Mouse (Mus musculus) c-Kit-negative CD71-positive TER-119-positive erythroid progenitor cells, embryonic 14.5 days (primary cell): ENCODE measurements at regions not wholly inside any gene's neighbourhood (a gene's known extent, or its start where the extent isn't known, plus 50 kb on each side); places are given as distances from the start of the nearest gene placed in this dataset.

Source experiments
- DNase-seq: peaks from one replicate; pipeline ENCODE4 v3.0.0-alpha.2; 2013; ENCODE audit warnings: low read depth, low spot score

DNA sequence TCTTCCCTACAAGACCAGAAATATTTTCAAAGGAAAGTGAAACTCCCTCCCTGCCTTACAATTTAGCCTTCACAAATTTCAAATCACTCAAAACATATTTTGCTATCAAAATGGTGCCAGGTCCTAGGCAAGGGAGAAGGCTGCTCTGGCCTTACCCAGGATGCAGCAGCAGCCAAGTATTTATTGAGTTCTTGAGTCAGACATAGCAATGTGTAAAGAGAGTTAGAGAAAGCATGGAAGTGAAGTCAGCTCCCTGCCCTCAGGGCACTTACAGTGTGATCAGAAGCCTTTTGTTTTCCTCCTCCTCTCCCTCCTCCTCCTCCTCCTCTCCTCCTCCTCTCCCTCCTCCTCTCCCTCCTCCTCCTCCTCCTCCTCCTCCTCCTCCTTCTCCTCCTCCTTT is 194.6 kb upstream of the Sox9 start:
- DNase-seq, result no peak

DNA sequence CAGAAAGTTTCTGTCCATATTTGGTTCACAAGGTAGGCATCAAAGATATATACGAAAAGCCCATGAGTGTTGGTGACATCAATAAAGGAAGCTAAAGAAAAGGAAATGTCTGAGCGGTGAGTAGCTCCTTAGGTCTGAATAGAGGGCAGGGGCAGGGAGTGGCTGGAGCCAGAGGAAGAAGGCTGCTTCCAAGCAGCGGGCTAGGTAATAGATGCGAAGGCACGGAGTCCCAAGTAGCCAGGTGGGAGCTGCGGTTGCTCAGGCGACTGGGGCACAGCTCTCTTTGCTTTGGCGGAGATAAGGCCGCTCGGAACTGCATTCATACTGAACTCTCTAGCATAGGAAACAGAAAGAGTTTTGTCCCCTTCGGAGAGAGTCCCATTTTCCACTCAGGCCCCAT is 193.9 kb upstream of the Sox9 start:
- no peak for DNase-seq

DNA sequence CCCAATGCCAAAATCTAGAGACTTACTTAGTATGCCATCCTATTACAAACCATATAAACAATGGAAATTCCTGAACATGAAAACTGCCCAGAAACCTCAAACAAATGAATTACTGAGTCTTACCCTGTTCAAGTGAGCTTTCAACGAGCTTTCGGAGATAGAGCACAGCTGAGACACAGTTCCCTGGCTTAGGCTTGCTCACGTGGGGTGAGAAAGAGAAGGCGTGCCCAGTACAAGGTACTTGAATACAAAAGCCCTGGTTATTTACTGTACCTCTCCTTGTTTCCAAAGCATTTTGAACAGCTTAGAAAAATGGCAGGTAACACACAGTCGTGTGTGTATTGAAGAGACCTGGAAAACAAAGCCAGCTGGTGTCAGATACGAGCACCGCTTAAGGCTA is 191.8 kb upstream of the Sox9 start:
- DNase-seq, result no peak

DNA sequence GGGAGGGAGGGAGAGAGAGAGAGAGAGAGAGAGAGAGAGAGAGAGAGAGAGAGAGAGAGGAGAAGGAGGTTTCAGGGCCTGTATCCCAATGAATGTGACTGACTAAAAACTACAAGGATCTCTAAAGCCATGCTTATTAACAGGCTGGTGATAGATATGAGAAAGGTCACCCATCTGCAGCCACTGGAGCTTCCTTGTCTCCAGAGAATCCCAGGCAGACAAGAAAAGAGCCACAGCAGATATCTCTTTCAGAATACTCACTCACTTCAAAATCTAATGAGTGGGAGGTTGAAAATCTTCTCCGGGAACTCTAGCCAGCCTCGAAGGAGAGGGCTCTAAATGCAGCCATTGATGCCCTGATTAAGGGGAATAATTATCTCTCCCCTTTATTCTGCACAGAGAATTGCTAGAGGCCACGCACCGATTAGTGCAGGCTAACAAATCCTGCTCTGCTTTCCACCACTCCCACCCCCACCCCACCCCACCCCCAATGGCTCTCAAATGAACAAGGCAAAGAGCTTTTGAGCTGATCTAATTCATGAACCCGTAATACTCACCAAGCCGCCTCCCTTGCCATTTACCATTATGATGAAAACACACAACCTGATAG is 189.5 kb upstream of the Sox9 start:
- no peak for DNase-seq

DNA sequence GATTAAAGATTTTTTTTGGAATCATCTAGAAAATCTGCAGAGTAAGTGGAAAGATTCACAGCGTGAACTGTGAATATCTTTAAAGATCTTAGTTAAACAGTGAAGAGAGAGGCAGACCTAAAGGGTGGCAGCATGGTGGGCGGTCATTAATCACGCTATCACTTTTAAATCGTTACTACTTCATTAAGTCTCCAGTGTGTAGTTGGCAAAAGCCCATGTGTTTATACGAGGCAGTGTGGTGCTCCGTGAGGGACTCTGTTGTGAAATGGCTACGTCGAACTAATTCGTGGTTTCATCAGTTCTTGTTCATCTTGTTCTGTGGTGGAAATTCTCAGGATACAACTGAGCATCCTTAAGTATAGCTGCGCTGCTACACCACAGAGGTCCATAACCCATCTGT is 188.2 kb upstream of the Sox9 start:
- no peak for DNase-seq

DNA sequence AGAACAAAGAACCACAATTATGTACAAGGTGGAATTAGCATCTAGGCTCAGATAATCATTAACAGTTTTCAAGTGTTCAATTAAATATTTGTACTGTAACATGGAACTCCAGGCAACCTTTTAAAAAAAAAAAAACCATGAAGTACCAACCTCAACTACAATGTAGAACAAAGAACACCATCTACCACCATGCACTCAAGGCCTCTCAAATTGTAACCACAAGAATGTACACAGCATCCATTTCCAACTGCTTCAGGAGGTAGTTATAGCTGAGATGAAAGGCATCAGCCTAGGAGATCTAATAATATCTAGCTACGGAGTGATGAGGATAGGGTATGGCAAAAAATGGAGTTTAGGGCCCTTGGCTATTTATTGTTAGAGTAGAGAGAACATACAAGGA is 174.7 kb upstream of the Sox9 start:
- DNase-seq, result no peak

DNA sequence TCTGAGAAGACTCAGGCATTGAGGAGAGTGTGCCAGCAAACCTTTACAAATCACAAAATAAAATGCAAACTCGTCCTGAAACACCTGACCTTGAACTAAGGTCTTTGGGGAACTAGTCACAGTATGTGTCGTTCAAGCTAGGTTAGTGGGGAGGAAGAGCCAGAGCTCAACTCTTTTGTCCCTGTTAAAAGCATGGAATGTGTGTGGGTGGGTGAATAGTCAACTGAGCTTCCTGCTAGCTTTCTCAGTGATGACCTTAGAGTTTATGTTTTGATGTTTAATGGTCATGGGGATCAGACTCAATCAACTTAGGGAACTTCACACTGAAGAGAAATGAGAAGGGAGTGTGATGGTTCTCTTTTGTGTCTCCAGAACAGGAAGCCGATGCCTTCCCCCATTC is 172.7 kb upstream of the Sox9 start:
- DNase-seq, result no peak

DNA sequence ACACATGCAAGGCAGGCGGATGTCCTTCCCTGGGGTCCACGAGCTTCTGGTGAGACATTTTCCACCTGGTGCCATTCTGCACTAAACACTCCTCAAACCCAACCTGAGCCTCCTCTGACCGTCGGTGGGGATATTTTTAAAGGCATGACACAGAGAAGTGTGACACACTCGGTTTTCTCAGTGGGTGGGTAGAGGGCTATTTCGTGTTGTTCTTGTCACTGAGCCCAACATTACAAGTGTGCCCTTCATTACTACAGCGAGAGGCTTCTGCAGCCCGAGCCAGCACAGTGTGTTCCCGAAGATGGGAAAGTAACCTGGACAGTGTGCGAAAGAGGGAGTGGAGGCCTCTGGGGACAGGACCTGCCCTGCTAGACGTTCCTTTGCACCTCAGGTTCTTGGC is 171.0 kb upstream of the Sox9 start:
- no peak for DNase-seq

DNA sequence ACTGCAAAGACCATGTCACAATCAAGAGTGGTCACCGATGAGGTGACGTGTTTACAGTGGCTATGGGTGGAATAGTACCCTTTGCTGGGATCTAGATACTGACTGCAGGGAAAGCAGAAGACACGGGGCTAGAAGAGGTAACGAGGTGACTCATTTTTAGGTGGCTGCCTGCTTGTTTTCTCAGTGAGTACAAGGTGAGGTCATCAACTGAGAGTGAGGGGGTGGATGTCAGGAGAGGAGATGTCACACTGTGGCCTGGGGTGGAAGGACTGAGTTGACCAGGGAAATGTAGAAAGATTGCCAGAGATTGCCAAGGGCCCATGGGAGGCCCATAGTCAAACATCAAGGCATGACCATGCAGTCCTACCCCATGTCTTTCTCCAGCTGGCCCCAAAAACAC is 166.4 kb upstream of the Sox9 start:
- DNase-seq, result no peak

DNA sequence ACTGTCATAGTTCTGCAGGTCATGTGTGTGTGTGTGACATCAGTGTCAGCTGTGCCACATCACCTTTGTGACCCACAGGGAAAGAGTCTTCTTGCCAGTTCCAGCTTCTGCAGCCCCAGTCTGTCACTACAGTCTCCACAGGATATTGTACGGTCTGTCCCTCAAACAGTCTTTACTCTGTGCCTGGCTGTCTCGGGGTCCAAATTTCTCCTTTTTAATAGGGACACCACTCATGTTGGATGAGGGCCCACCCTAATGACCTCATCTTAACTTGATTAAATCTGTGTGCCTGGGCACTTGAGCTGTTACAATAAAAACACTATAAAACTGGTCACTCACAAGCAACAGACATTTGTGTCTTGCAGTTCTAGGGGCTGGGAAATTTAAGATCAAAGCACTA is 165.1 kb upstream of the Sox9 start:
- DNase-seq, result no peak

DNA sequence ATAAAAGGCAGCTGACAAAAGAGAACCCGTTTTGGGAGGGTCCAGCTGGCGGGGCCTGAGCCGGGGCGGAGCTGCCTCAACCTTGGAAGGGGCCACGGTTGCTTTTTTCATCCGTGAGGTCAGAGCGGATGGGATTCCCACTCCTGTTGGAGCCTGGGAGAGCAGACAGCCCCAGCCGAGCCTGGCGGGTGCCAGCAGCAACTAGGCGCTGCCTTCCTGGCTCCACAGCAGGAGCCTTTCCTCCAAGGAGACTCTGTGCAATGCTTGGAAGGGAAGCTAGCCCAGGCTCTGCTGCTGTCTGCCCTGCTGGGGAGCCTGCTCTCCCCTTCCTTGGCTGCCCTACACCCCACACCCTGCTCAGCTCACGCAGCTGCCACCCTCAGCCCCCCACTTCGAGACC is 161.1 kb upstream of the Sox9 start:
- no peak for DNase-seq

DNA sequence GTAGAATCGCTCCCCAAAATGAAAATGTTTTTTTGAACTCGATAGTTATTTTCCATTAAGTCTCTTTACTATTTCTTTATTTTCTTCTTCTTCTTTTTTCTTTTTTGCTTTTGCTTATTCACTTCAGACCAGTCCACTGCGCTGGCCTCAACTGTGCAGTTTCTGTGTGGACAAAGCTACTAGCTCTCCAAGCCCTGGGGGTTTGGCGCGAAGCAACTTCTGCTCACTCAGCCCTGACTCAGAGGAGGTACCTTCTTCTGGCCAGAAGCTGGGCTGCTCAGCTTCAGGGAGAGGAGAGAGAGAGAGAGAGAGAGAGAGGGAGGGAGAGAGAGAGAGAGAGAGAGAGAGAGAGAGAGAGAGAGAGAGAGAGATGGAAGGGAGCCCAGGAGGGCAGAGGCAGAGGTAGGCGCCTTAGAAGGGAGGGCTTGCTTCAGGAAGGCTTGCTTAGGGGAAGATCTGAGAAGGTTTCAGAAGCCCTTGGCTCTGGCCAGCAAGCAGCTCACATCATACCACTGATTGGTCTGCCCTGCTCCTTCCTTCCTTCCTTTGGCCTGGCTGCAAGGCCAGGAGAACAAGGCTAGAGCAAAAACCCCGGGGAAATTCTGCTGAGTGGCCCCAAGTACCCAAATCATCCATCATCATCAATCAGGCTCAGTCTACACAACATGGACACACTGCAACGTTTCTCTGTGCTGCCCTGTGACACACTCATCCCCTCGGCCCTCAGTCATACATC is 160.5 kb upstream of the Sox9 start:
- DNase-seq, result no peak

DNA sequence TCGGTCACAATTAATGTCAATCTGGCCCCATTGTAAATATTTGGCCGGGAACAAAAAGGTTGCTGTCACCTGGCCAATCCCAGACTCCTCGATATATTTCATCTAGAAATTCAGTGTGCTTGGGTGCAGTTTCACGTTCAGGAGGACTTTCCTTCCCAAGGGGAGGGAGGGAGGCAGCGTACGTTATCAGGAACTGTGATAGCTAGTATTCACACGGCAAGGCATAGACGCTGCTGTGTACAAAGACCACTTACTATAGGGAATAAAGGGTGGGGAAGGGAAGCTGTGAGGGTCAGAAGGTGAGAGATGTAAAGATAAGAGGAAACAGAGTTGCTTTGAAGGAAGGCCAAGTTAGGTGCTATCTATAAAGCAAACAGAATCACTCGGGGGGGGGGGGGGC is 132.7 kb upstream of the Sox9 start:
- no peak for DNase-seq

DNA sequence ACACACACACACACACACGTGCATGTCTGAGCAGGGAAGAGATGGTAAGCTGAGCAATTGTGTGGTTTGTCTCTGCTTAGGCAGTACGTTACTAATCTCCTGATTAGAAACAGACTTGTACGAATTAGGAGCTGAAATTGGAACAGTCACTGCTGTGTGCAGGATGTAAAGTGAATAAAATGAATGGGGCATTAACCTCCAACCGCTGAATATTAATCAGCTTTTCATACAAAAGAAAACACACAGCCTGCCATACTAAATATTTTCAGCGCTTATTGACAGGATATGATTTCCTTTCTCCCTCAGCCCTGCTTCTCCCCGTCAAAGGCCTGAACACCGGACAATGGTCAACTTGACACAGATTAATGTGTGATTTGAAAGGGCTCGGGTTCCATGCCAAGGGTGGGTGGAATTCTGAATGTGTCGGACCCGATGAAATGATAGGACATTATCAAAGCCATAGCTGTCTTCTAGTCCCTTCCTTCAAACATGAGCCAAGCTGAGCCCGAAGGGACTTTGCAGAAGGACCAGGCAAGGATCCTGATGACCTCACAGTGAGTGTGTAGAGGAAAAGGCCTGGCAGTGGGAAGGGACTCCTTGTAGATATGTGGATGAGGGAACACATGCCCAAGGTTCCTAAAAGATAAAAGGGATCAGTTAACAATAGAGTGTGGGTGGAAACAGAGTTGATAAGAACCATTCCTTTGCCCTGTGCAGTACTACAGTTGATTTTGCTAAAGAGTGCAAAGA is 124.4 kb upstream of the Sox9 start:
- no peak for DNase-seq

DNA sequence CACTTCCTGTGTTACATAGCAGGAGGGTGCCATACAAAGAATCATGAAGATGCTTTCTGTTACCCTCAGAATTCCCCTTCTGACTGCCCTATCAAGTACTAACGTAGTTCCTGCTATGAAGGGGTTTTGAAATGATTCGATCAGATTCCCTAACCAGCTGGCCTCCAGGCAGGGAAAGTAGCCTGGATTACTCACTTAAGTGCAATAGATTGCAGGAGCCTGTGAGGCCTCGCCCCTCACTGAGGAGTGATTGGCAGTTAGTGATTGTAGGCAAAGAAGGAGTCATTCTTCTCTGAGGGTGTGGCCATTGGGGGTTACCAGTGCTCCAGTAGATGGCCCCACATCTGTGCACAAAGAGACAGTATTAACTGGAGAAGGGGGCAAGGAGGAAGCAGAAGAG is 122.1 kb upstream of the Sox9 start:
- no peak for DNase-seq

DNA sequence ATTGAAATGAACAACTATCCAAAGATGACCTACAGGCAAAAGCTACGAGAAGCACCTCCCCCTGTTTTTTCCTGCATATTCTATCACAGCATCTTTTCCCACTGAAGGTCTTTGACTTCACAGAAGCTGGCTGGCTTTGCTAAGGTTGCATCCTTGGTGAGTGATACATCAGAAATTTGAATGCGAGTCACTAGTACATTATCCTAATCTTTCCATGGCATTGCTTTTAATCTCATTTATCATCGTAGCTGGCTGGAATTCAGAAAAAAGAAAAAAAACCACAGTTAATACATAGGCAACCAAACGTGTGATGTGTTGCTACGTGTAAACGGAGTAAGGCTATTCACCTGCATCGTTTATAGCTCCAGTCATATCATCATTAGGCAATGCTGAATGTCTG is 120.6 kb upstream of the Sox9 start:
- no peak for DNase-seq

DNA sequence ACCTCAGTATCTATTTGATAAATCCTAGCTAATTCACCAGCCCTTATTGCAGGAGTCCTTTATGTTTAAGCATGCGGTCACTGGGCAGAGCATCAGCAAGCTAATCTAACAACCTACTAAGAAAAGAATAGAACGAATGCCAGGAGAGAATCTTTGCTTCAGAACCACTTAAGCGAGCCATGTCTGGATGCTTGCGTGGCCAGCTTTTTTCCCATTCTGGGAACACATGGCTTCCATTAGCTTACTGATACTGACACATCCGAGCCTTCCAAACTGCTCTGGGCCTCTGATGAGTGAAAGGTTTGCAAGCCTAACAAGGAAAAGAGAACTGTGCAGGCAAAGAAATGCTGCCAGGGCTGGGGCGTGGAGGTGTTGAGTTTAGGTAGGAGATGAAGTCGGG is 114.7 kb upstream of the Sox9 start:
- no peak for DNase-seq

DNA sequence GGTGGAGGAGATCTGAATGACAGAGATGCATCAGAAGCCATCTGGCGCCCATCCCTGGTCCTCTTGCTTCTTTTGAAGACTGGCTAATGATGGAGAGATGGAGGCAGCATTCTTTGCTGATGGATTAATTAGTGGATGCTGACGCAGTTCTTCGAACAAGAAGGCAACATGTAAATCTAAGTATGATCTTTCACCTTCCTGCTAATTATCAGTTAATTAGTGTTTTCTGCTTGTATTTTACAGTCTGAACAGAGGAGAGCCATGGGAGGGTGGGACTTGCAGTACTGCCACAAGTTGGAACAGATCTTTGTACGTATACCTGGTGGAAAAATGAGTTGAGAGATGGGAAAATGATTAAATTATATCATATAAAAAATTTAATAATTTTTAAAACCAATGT is 109.9 kb upstream of the Sox9 start:
- DNase-seq, result no peak

DNA sequence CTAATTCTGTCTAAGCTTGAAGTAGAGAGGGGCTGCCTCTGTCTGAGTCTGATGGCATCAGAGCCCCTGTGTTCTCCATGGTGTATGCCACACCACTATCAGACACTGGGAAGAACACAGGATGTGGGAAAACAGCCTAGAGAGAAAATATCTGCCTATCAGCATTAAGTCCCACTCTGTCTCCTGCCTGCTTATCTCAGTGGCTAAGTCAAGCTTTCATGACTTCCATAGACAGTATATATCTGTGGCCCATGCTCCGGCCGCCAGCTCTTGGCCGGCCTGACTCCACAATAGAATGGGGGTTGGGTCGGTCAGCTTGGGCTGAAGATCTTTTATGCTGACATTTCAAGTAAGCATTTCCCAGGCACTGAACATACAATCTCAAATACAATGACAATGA is 92.0 kb upstream of the Sox9 start:
- no peak for DNase-seq

DNA sequence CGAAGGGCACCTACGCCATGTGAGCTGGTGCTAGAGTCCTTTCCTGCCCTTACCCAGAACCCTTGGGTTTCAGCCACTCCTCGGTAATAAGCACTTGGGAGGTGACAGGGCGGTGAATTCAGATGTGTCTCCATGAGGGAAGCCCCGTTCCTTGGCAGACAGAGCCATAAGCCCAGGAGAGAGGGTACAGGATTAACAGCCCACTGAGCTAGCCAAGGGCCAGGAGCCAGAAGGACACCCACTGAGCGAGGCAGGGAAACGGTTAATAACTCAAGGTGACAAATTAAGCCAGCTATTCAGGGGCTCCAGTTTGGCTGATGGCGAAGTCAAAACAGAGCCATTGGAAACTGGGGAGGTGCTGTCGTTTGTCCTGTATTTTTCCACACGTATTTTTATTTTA is 75.9 kb upstream of the Sox9 start:
- no peak for DNase-seq

DNA sequence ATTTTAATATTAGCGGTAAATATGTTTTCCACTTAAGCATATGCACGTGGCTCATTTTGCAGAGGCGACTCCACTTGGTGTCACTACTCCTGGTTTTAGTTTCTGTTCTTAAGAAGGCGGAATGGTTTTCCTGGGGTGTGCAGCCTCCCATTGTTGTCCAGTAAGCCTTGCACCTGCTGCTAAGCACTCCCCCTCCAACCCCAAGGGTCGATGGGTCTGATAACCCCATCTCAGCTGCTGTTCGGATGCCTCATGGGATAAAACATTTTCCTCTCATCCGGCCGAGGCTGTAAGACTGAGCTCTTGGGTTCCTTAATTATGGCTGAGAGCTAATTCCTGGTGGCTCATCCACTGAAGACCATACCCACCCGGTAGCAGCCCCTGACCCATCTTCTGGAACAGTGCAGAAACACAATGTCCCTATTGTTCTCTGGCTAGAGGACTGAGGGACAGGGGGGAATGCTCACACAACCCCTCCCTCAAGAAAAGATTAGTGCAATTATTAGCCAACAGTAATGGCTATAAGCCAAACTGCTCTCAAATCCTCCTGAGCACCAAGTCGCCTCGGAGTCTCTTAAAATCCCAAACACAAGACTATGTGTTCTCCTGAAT is 73.8 kb upstream of the Sox9 start:
- DNase-seq, result no peak

DNA sequence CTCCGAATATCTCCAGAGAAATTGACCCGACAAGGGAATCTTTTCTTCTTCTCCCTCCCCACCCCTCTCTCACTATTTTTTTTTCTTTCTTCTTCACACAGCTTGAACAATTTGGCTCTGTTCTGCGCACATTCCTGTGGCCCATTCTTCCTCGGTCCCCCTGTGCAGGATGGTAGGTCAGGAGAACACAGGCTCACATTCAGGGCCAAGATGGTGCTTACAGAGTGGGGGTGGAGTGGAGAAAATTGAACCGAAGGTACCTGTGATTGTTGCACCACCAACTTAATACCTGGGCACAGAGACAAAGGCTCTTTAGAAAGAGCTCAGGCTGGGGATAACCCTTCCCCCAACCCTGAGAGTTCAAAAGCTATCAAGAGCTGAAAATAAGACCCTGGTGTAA is 70.4 kb upstream of the Sox9 start:
- DNase-seq, result no peak

DNA sequence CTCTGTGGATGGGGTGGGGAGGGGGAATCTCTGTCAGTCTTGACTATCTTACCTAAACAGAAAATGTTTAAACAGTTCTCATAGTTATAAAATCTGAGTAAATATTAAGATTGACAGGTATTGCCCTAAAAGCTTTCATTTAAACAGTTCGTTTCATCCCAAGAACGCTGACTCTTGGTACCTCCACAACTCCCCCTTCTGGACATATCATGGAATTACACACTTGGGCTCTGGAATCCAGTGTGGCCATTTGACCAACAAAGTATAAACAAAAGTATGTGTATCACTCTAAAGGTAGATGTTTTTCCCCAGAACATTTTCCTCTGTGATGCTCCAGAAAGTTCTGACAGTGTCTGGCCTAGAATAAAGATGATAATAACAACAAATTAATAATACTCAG is 63.5 kb upstream of the Sox9 start:
- DNase-seq, result no peak
